Comparison of ENCODE assay signal across 14 mouse cellular contexts in the genomic region with DNA sequence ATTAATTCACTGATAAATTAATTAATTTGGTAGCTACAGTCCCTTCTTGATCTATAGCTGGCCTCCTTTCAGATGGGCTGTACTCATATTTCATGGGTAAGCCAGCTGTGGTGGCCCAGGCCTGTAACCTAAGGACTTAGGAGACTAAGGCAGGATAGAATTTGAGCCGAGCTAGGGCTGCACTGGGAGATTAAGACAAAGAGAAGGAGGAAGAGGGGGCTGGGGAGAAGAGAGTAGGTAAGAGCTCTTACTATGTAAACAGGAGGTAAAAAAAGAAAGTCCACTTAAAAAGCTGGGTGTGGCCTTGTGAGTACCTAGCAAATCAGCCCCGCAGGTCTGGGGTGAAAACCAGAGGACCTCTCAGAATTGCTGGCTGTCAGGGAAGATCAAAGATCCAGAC. TPM values are rescaled to one million over a fixed set of nuclear protein-coding genes. Genes with fewer than 3 reads are reported as not detected.
DNase-seq lines count a peak whose midpoint lies in the region; ATAC-seq lines count a peak whose summit lies in the region.
"Had no signal": no experiment of that assay in that cellular context is flagged by ENCODE, and none has a peak within 500 bp of the region (broad histone marks: within the 10 kb centered on the region; RNA-seq: fewer than 3 reads in every experiment).

No protein-coding gene starts in this region.

- H3K4me2 ChIP-seq in liver, embryonic 12.5 days = no peak overlapping the region
- no peak overlapping the region for H3K4me2 ChIP-seq in liver, embryonic 11.5 days
- H3K4me2 ChIP-seq: intestine, embryonic 15.5 days had no signal

- 29% methylated on average over 2 of the region's 2 CpGs for WGBS in liver, embryonic 12.5 days (ENCODE audit: insufficient replicate concordance)
- WGBS in liver, embryonic 11.5 days = 26% methylated on average over 2 of the region's 2 CpGs
- WGBS in embryonic facial prominence, embryonic 10.5 days = 17% methylated on average over 2 of the region's 2 CpGs

- H3K4me1 ChIP-seq in liver, embryonic 12.5 days = peaks cover 49% of the 10 kb centered on the region
- H3K4me1 ChIP-seq in liver, embryonic 11.5 days (replicated peaks; ENCODE audit: control insufficient read depth, insufficient read depth, low read length) = peaks cover 13% of the 10 kb centered on the region
- H3K4me1 ChIP-seq in embryonic facial prominence, embryonic 10.5 days = peaks cover 33% of the 10 kb centered on the region

- DNase-seq in embryo, embryonic 10 days (ENCODE audit: low spot score) = peak; percentile 38
- DNase-seq in embryo, embryonic 10.5 days (ENCODE audit: low spot score) = no peak
- DNase-seq in liver, embryonic 11.5 days (ENCODE audit: low spot score) = no peak
- DNase-seq in embryonic facial prominence, embryonic 10.5 days (ENCODE audit: low spot score) = peak; percentile 41
- DNase-seq in lung, postnatal 25 days (ENCODE audit: low spot score) = peak; percentile 62
- DNase-seq: adrenal gland, postnatal 10 days; cerebellum, postnatal 36 days; heart, postnatal 14 days; layer of hippocampus, adult 9-11 months; right cerebral cortex, postnatal 25 days had no signal

- no peaks in the 10 kb centered on the region for H3K9me3 ChIP-seq in liver, embryonic 12.5 days (replicated peaks)
- H3K9me3 ChIP-seq in liver, embryonic 11.5 days (ENCODE audit: control insufficient read depth, low read length) = no peaks in the 10 kb centered on the region
- H3K9me3 ChIP-seq in embryonic facial prominence, embryonic 10.5 days = no peaks in the 10 kb centered on the region
- H3K9me3 ChIP-seq: intestine, embryonic 15.5 days had no signal

- H3K9ac ChIP-seq in liver, embryonic 12.5 days = 0 out of 2 replicates have a peak overlapping the region, but pooled peaks have one; percentile 3
- no peak overlapping the region for H3K9ac ChIP-seq in liver, embryonic 11.5 days (ENCODE audit: low read depth, low read length)
- H3K9ac ChIP-seq: intestine, embryonic 15.5 days had no signal

- no peaks in the 10 kb centered on the region for H3K27me3 ChIP-seq in liver, embryonic 12.5 days (replicated peaks)
- H3K27me3 ChIP-seq in liver, embryonic 11.5 days (replicated peaks; ENCODE audit: control insufficient read depth, insufficient read depth, low read length) = no peaks in the 10 kb centered on the region
- no peaks in the 10 kb centered on the region for H3K27me3 ChIP-seq in embryonic facial prominence, embryonic 10.5 days (replicated peaks; ENCODE audit: low read depth, poor library complexity, severe bottlenecking)
- H3K27me3 ChIP-seq: intestine, embryonic 15.5 days had no signal

- H3K27ac ChIP-seq in liver, embryonic 12.5 days = no peak overlapping the region
- no peak overlapping the region for H3K27ac ChIP-seq in liver, embryonic 11.5 days (ENCODE audit: low read depth, low read length)
- H3K27ac ChIP-seq in embryonic facial prominence, embryonic 10.5 days (replicated peaks) = peak overlapping the region; percentile 45
- H3K27ac ChIP-seq: intestine, embryonic 15.5 days had no signal

- no peak overlapping the region for H3K4me3 ChIP-seq in liver, embryonic 12.5 days
- H3K4me3 ChIP-seq in liver, embryonic 11.5 days (ENCODE audit: low read depth, low read length) = no peak overlapping the region
- H3K4me3 ChIP-seq in embryonic facial prominence, embryonic 10.5 days = no peak overlapping the region
- H3K4me3 ChIP-seq: intestine, embryonic 15.5 days had no signal

- ATAC-seq in liver, embryonic 12.5 days = no peak
- ATAC-seq in liver, embryonic 11.5 days (replicated peaks; ENCODE audit: low FRiP score) = no peak
- ATAC-seq in monocyte, adult 5-6 weeks (replicated peaks; ENCODE audit: insufficient number of reproducible peaks, low FRiP score, low TSS enrichment, poor library complexity, severe bottlenecking) = no peak
- no peak for ATAC-seq in megakaryocyte-erythroid progenitor cell, adult 5-6 weeks (replicated peaks; ENCODE audit: low FRiP score, low TSS enrichment, poor library complexity, severe bottlenecking)
- ATAC-seq: intestine, embryonic 15.5 days had no signal

- H3K36me3 ChIP-seq in liver, embryonic 12.5 days = no peaks in the 10 kb centered on the region
- no peaks in the 10 kb centered on the region for H3K36me3 ChIP-seq in liver, embryonic 11.5 days (ENCODE audit: control insufficient read depth, insufficient read depth, low read length)
- no peaks in the 10 kb centered on the region for H3K36me3 ChIP-seq in embryonic facial prominence, embryonic 10.5 days (replicated peaks)
- H3K36me3 ChIP-seq: intestine, embryonic 15.5 days had no signal

RNA-seq across cellular contexts. Expression of gene Gtf2i, which starts 9.3 kb away (rescaled TPM):
- 65.4 and 65.6 TPM in 2 replicates for polyA plus RNA-seq in liver, embryonic 12.5 days (2016; fragmentation: Nextera tagmentation; extraction: Ambion mirVana)
- polyA plus RNA-seq in liver, embryonic 11.5 days (2014; fragmentation: Nextera tagmentation; extraction: Ambion mirVana) = 108 and 115 TPM in 2 replicates
- 200 and 207 TPM in 2 replicates for polyA plus RNA-seq in embryonic facial prominence, embryonic 10.5 days (2016; fragmentation: Nextera tagmentation; extraction: Ambion mirVana)
- 22.4 to 40.1 TPM (median 30.9 TPM) in 3 replicates for total RNA-seq in monocyte, adult 5-6 weeks (2017)
- 107 and 116 TPM in 2 replicates for total RNA-seq in megakaryocyte-erythroid progenitor cell, adult 5-6 weeks (2014; fragmentation: Nextera tagmentation)
- 42.8 and 45.5 TPM in 2 replicates for total RNA-seq in megakaryocyte-erythroid progenitor cell, adult 5-6 weeks (2017)

Comparison
In these comparisons a context has a peak if more than half of its experiments do, and no peak if none do; other contexts are left out.
1. DNase-seq: peak in embryo, embryonic 10 days (single experiment), embryonic facial prominence, embryonic 10.5 days (single experiment) and lung, postnatal 25 days (single experiment); none in embryo, embryonic 10.5 days (single experiment) and liver, embryonic 11.5 days (single experiment).